Mouse (Mus musculus) adrenal gland, postnatal 14 days (tissue): ENCODE results near the gene Olfr484. TPM values are rescaled to one million over a fixed set of nuclear protein-coding genes. Genes with fewer than 3 reads are reported as not detected.
"Not testable (repeated sequence)": the region's sequence is repeated elsewhere in the genome, so short reads cannot be mapped to it uniquely, and the experiment has no call there.

Source experiments
- DNase-seq: peaks from one replicate; pipeline ENCODE4 v3.0.0; 2021; ENCODE audit warnings: mixed read lengths
- long read RNA-seq, 2 experiments: library from polyadenylated mRNA; stranded (forward); transcript quantifications; one replicate each; pipeline ENCODE4 v2.0.0; 2021
- total RNA-seq: library from RNA; stranded (reverse); gene quantifications from 2 replicates; pipeline ENCODE4 v1.2.3, GENCODE M21; 2021

Gene Olfr484
- not detected in 2 replicates for total RNA-seq
- long read RNA-seq, experiment 1 = 0 reads
- long read RNA-seq, experiment 2 = 0 reads

DNA sequence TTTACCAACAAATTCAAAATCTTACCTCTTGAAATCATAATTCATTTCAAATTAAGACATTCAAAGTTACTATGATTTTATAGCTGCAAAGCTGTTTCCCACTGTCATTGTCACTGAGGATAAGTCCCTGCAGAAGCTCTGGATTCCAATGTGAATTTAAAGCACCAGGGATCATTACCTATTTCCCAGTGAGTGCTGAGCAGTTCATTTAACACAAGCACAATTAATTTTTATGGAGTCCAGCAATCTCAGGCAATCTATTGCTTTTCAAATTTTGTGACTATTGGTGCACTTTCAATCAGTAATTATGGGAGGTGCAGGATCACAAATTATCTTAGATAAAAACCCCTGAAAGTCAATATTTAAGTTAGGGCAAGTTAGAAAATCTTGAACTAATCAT, at the start of gene Olfr484:
Olfr484 (minus strand) TSS at position 101 of the 400 bp plus-strand sequence.
- no peak for DNase-seq

DNA sequence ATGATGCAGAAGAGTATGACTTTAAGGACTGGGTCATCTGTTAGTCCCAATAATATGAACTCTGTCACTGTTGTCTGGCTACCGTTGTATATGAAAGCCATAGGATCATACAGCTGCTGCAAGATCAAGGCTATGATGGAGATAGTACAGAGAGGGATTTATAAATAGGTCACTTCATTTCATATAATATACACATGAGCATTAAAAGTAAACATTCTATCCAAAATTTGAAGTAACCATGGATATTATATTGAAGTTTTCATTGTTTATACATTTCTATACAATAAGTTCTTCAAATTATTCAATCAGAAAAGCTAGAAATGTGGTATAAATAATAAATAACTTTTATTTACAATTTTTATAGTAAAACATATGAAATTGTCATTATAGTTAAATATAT, 45.4 kb upstream of the Olfr484 start, which contains the start of gene Olfr486:
Olfr486 (minus strand) TSS at position 101 of the 400 bp plus-strand sequence.
- DNase-seq = not testable (repeated sequence)

DNA sequence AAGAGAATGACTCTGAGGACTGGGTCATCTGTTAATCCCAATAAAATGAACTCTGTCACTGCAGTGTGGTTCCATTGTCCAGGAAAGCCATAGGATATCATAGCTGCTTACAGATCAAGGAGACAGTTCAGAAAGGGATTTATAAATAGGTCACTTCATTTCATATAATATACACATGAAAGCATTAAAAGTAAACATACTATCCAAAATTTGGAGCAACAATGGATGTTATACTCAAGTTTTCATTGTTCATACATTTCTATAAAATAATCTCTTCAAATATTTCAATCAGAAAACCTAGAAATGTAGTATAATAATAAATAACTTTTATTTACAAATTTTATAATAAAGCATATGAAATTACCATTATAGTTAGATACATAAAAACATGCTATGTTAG, 32.5 kb upstream of the Olfr484 start, which contains the start of gene Olfr485:
Olfr485 (minus strand) TSS at position 101 of the 400 bp plus-strand sequence.
- no peak for DNase-seq

DNA sequence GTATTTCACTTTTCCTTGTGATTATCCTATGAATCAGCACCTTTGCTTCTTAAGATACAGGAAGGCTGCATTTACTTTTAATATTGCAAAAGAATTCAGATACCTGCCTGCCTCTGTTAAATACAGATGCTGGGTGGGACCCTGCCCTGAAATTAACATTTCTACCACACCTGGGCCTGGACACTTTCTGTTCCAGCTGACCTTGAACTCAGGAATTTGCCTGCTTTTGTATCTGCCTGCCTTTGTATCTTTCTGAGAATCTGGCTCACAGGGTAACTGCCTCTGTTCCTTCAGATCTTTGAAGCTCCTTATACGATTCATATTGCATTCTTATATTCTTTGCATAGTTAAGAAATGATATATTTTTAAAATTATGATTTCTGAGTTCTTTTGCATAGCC, 5.8 kb downstream of the Olfr484 start:
- no peak for DNase-seq

DNA sequence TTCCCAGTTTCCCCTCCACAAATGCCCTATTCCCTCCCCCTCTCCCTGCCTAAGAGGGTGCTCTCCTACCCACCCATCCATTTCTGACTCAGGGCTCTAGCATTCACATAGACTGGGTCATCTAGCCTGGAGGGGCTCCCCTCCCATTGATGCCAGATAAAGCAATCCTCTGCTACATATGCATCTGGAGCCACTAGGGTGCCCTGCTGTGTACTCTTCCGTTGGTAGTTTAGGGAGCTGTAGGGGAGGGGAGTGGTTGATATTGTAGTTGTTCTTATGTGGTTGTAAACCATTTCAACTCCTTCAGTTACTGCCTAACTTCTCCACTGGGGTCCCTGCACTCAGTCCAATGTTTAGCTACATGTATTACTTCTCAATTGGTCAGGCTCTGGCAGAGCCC, 6.6 kb downstream of the Olfr484 start:
- no peak for DNase-seq

DNA sequence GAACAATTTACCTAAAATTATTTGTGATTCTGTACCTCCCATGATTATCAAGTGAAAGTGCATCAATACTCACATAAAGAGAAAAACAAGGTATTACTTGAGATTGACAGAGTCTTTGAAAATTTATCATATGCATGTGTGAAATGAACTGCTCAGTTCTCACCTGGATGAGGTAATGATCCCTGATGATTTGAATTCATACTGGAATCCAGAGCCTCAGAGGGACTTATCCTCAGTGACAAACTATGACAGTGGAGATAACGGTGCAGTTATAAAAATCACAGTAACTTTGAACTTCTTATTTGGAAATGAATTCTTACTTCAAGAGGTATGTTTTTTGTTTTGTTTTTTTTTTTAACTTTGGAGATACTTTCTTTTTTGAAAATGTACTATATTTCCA, 26.7 kb downstream of the Olfr484 start, which contains the start of gene Olfr483:
Olfr483 (plus strand) TSS at position 301 of the 400 bp plus-strand sequence.
- DNase-seq = no peak

DNA sequence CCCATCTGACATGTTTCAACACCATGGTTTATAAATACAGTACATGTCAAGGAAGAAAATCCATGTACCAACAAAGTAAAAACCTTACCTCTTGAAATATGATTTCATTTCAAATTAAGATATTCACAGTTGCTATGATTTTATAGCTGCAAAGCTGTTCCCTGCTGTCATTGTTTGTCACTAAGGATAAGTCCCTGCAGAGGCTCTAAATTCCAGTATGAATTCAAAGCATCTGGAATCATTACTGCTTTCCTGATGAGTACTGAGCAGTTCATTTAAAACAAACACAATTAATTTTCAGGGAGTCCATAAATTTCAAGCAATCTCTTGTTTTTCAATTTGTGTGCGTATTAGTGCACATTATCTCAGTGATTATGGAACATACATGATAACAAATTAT, 29.8 kb downstream of the Olfr484 start, which contains the start of gene Olfr482:
Olfr482 (minus strand) TSS at position 101 of the 400 bp plus-strand sequence.
- no peak for DNase-seq

DNA sequence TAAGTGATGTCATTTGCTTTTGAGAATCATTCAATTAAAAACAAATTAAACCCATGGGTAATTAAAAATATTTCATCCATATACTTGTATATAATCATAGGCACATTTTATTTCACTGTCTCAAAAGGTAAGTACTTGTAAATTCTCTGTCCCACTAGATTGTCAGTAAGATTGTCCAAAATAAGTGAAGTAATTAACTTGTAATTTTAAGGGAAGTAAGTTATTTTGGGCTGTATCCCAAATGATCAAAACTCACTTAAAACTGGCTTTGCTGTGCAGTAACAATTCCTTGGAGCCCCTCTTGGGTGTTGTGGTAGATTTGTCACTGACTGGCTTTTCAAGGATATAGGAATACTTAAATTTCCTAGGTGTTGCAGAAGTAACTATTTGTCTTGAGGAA, 47.7 kb downstream of the Olfr484 start, which contains the start of gene Olfr481:
Olfr481 (plus strand) TSS at position 301 of the 400 bp plus-strand sequence.
- DNase-seq = no peak

Other genes starting within 250 kb of the Olfr484 start
- not detected in 2 replicates for gene Olfr472, start 229.5 kb downstream of the Olfr484 start, total RNA-seq
- not detected in 2 replicates for gene Olfr473, start 197.0 kb downstream of the Olfr484 start, total RNA-seq
- gene Olfr474, start 172.8 kb downstream of the Olfr484 start, total RNA-seq = not detected in 2 replicates
- not detected in 2 replicates for gene Olfr476, start 162.6 kb downstream of the Olfr484 start, total RNA-seq
- not detected in 2 replicates for gene Olfr477, start 140.8 kb downstream of the Olfr484 start, total RNA-seq
- not detected in 2 replicates for gene Olfr478, start 93.5 kb downstream of the Olfr484 start, total RNA-seq
- not detected in 2 replicates for gene Olfr479, start 76.8 kb downstream of the Olfr484 start, total RNA-seq
- not detected in 2 replicates for gene Olfr480, start 60.1 kb downstream of the Olfr484 start, total RNA-seq
- gene Olfr481, start 47.6 kb downstream of the Olfr484 start, total RNA-seq = not detected in 2 replicates
- 1.7 and 2.4 TPM in 2 replicates for gene Olfr482, start 29.9 kb downstream of the Olfr484 start, total RNA-seq
- not detected in 2 replicates for gene Olfr483, start 26.6 kb downstream of the Olfr484 start, total RNA-seq
- gene Olfr485, start 32.4 kb upstream of the Olfr484 start, total RNA-seq = not detected in 2 replicates
- gene Olfr486, start 45.3 kb upstream of the Olfr484 start, total RNA-seq = not detected in 2 replicates
- gene Olfr487, start 87.2 kb upstream of the Olfr484 start, total RNA-seq = not detected in 2 replicates
- not detected in 2 replicates for gene Olfr488, start 130.9 kb upstream of the Olfr484 start, total RNA-seq
- gene Olfr490, start 161.5 kb upstream of the Olfr484 start, total RNA-seq = not detected in 2 replicates
- not detected in 2 replicates for gene Olfr491, start 186.0 kb upstream of the Olfr484 start, total RNA-seq
- gene Olfr492, start 196.2 kb upstream of the Olfr484 start, total RNA-seq = not detected in 2 replicates
- gene Olfr493, start 219.5 kb upstream of the Olfr484 start, total RNA-seq = not detected in 2 replicates
- gene Olfr494, start 237.9 kb upstream of the Olfr484 start, total RNA-seq = not detected in 2 replicates